Mouse (Mus musculus): ENCODE measurements around the gene Gm49661. TPM values are rescaled to one million over a fixed set of nuclear protein-coding genes. Genes with fewer than 3 reads are reported as not detected.

Gm49661 gene
- not detected in 2 replicates for polyA plus RNA-seq (2012; rRNA removed)

DNA sequence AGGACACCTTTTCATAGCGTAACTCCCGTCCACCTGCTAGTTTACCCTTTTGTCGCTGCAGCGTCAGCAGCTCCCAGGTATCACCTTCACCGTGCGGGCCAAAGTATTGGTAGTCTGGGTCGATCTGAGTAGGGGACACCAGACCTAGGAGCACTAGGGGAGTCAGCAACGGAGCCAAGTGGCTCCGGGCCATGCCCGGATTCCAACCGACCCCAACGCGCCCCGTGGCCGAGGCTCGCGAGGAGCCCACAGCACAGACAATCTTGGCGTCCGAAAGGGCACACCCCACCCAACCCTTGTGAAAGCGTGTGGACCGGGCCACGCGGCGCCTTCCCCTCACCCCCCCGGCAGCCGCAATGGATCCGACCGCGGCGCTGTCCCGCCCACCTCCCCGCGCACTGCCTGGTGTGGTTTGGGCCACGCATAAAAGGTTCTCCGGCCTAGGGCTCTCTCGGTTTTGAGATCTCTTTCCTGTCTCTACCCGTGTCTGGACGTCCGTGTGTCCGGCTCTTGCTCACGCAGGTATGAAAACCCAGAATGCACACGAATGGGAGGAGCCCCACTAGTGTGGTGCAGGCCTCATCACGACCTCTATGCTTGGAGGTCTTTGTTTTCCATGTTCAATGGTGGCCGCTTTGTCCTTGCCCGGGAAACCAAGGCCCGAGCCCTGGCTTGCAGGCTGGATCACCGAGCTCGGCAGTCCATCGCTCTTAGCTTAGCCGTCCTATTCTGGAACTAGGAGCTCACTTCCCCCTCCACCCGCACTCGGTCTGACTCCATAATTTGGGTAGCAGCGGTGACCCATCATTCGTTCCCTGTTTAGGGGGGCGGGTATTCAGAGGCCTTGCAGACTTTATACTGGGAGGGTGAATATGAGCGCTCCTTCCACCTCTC lies at the start of gene Gm49661, which contains the start of the genes Prdx2 and Rnaseh2a:
TSS of gene Gm49661 (minus strand) at position 193 of the 894 bp plus-strand sequence.
TSS of gene Prdx2 (plus strand) at position 347 of the 894 bp plus-strand sequence.
TSS of gene Rnaseh2a (minus strand) at position 527 of the 894 bp plus-strand sequence.
- no peak for DNase-seq (ENCODE audit: low spot score)

DNA sequence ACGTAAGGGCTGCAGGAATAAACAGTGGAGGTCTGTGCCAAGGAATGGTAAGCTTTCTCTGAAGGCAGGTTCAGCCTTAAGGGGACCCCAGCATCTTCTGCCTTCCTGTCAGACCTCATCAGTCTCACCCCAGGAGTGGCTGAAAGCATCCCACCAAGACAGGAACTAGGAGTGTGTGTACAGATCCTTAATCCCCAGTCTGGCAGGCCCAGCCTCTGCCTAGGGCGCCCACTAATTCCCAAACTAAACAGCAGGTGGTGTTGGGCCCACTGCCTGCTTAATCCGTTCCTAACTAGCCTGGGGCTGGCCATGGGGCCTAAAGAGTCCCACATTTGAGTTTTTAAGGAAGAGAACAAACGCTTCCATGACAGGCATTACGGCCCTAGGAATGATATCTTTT lies 48.0 kb upstream of the Gm49661 start:
- DNase-seq (ENCODE audit: low spot score), result no peak

DNA sequence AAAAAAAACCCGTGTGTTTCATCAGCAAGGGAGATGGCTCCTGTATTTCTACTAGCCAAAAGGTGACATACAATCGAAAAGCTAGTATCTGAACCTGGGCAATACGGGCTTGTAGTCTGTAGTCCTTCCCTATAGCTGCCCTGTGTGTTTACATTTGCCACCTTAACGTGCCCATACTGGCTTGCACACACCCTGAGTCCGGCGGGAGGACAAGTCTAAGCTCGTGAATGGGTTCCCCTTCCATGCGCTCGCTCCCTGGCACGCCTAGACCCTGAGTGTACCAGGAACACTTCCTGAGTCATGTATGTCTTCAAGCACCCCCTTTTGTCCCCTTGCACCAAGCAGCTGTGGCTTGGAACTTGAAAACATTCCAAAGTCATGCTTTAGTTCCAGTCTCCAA lies 47.5 kb upstream of the Gm49661 start:
- no peak for DNase-seq (ENCODE audit: low spot score)

DNA sequence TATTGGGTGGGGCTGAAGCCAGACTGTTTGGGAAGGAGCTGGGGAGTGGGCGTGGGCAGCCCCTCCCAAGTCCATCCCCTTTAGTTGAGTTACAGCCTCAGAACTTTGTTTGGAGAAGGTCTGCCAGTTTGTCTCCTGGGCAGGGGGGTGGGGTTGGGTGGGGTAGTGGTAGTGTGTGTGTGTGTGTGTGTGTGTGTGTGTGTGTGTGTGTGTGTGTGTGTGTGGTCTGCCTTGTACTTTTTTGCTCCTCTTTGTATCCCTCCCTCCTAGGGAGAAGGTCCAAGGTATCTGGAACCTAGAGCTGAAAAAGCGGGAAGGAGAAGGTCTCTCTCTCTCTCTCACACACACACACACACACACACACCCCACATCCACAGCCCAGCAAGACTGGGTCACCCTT lies 45.2 kb upstream of the Gm49661 start, which contains the start of gene Best2:
TSS of gene Best2 (minus strand) at position 101 of the 400 bp plus-strand sequence.
- DNase-seq (ENCODE audit: low spot score), result no peak

DNA sequence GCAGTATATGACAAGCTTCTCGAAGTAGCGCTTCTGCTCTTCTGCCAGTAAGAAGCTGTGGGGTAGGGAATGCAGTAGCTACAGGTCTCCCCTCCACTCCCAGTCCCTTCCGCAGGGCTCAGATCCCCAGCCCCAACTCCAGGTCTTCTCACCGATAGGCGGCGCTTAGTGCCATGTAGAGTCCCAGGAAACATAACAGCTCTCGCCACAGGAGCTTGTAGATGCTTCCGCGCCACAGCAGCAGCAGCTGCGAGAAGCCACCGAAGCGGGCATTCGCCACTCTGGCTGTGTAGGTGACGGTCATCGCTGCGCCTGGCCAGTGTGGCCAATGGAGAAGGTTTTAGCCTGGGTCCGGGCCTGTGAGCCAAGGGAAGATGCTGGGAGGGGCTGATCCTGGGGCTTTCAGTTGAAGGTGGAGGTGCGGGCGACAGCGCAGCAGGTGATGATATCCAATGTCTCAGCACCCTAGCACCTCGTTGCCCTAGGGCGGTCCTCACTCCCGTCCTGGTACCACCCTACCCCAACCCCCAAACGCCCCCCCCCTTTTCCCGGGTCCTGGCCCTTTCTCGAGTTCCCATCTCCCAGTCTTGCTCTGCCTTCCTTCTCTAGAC lies 44.1 kb upstream of the Gm49661 start:
- no peak for DNase-seq (ENCODE audit: low spot score)

DNA sequence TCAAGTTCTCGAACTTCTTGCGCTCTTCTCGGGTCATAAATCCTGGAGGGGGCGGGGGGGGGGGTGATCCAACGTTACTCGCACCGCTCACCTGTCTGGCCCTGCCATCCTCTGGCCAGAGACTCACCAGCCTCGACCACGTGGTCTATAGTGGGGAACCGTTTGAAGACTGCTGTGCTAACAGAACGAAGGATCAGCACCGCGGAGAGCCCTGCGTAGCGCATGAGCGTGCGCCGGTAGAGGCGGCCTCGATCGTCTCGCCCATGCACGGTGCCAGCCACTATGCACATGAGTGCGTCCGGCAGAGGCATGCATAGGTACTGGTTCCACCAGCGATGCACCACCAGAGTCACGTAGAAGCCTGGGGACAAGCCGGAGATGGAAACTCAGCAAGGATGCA lies 42.0 kb upstream of the Gm49661 start:
- DNase-seq (ENCODE audit: low spot score), result no peak

DNA sequence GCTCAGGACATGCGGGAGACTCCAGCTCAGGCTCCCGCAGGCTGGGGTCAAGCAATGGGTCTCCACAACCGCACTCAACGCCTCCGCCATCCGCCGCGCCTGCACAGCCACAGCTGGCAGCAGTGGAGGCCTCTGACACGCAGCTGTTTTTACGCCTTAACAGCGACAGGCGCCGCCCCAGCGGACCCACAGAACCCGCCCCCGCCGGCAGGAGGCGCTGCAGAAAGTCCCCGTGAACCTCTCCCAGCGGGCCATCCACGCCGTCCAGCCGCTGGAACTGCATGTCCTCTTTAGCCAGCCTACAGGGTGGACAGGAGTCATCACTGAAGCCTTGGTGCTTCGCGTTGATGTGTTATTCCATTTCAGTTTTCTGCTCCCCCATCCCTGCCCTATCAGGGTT lies 38.5 kb upstream of the Gm49661 start:
- no peak for DNase-seq (ENCODE audit: low spot score)

DNA sequence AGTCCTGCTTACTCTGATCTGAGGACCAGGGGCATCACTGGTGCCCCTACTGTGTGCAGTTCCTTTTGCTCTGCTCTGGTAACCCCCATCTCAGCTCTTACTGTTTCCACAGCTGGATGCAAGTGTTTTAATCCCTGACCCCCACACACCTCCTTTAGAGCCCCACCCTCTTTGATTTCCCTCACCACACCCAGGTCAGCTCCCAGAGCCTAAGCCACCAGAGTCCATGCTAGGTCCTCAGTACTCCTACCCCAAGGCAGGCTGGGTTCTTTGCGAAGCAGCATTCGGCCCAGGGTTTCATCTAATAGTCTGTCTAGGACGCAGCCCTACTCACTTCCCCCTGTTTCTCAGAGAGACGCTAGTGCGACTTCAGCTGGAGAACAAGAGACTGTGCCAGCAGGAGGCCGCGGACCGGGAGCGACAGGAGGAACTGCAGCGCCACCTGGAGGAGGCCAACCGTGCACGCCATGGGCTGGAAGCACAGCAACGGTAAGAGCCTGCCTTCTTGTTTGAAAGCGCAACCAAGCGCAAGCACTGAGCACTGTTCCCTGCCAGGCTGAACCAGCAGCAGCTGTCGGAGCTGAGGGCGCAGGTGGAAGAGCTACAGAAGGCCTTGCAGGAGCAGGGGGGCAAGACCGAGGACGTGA lies 28.5 kb upstream of the Gm49661 start:
- DNase-seq (ENCODE audit: low spot score), result peak; percentile 73

DNA sequence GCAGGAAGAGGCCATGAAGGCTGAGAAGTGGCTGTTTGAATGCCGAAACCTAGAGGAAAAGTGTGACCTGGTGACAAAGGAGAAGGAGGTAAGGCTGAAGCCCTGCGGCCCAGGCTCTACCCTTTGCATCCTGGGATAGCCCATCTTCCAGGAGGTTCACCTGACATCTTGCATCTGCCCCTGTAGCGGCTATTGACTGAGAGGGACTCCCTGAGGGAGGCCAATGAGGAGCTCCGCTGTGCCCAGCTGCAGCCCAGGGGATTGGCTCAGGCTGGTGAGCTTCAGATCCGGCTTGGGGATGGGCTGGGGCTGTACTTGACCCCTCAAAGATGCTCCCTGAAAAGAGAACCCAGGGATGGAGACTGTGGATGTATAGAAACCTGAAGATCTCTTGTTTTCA lies 27.7 kb upstream of the Gm49661 start:
- no peak for DNase-seq (ENCODE audit: low spot score)

DNA sequence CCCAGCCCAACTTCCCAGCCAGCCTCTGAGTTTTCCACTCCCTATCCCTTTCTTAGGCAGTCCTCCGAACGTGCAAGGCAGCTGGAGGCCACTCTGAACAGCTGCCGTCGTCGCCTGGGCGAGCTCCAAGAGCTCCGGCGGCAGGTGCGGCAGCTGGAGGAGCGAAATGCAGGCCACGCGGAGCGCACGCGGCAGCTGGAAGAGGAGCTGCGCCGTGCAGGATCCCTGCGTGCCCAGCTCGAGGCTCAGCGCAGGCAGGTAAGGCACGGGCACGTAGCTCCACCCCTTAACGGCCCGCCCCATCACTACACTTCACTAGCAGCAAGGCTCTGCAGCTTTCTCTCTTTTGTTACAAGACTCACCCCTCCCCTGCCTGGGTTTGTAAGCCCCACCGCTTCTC lies 26.4 kb upstream of the Gm49661 start:
- DNase-seq (ENCODE audit: low spot score), result no peak

DNA sequence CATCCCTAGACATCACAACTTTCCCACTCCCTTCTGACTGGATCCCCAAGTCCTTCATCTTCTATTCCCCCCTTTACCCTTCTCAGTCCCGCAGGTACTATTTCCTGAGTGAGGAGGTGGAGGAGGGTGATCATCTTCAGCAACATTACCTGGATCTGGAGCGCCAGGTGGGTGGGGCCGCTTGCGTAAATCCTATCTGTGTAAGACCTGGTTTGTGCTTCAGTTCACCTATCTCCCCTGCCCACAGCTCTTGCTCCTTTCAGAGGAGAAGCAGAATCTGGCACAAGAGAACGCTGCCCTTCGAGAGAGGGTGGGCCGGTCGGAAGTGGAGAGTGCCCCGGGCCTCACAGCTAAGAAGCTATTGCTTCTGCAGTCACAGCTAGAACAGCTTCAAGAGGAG lies 25.1 kb upstream of the Gm49661 start:
- DNase-seq (ENCODE audit: low spot score), result no peak

DNA sequence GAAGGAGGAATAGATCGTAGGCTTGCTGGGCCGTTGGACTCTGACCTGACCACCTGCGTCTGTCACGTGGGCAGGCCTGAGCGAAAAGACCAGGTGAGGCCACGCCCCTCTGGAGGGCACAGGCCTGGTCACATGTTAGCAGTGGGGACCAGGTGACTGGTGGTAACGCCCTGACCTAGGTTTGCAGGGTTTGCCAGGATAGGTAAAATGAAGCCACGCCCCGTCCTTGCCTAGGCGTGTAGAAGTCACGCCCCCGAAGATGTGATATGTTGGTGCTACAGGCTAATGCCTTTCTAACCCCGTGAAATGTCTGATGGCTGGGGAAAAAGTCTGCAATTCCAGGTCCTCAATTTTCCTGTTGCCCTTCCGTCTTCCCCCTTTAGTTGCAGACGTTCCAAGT lies 21.6 kb upstream of the Gm49661 start:
- DNase-seq (ENCODE audit: low spot score), result peak; percentile 56

DNA sequence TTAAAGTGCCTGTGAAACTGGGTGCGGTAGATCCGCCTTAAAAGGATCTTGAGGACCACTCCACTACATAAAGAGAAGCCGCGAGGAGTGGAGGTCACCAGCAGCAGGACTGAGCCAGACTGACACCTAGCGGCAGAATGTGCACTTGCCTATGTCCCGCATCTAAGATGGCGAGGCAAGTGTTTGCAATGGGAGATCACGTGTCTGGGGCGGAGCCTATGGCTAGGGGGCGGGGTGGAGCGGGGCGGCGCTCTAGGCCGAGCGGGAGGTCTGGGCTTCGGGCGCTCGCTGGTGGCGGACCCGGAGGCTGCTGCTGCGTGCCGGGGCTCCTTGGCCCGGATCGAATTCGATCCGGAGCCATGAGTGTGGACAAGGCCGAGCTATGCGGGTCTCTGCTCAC lies 21.1 kb upstream of the Gm49661 start, which contains the start of gene Hook2:
TSS of gene Hook2 (plus strand) at position 255 of the 400 bp plus-strand sequence.
- DNase-seq (ENCODE audit: low spot score), result peak; percentile 83

DNA sequence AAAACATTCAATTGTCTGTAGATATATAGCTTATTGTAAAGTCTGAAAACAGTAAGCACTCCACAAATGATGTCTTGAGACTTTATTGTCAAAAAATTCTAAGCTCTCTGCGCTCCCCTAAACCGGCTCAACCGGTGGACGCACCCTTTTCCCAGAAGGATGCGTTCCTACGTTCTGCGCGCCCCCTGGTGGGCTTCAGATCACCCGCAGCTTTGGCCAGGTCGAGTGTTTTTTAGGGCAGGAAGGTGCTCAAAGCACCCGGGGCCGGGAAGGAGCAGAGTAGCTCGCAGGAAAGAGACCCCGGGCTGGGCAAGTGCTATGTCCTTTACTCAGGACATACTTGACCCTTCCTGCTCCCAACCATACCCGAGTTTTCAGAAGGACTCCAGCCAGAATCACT lies 20.6 kb upstream of the Gm49661 start:
- peak; percentile 92 for DNase-seq (ENCODE audit: low spot score)

DNA sequence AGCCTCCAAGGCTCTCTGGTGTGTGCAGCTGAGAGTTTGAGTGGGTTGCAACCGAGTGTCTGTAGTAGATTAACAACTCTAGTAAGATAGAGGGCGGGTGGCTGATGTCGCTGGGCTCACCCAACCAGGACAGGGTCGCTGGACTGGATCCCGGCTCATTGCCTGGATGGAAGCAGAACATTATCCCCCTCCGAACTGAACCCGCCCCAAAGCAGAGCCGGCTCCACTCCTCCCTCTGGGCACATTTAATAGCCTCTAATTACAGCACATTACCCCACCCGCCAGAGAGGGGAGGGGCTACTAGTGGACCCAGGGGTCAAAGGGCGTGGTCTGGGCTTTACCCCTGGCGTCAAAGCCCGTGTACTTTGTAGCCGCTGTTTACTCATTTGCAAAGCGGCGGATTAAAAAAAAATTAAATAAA lies 20.1 kb upstream of the Gm49661 start:
- DNase-seq (ENCODE audit: low spot score), result peak; percentile 53

DNA sequence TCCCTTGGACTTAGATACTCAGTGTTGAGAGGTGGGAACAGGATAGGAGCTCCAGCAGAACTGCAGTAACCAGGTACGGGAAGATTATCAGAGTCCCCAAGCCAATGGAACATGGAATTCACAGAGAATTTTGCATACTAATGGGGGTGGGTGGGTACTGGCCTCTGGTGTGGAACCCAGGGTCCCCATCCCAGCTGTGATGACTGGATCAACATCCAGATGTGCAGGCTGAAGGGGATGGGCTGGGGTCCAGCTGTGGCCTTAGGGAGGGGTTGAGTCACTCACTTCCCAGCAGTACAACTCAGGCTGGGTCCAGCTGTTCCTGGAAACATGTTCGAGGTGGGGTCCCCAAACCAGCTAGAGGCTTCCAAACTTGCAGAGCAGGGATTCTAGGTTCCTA lies 18.7 kb upstream of the Gm49661 start:
- no peak for DNase-seq (ENCODE audit: low spot score)

DNA sequence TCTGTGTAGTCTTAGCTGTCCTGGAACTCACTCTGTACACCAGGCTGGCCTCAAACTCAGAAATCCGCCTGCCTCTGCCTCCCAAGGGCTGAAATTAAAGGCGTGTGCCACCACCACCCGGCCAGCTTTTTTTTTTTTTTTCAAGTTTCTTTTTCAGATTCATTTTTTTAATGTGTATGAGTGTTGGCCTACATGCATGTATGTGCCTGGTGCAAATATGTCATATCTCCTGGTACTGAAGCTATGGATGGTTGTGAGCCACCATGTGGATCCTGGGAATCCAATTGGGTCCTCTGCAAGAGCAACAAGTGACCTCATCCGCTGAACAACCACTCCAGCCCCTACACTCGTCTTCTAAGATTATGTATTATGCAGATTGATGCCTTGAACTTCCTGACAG lies 18.2 kb upstream of the Gm49661 start:
- DNase-seq (ENCODE audit: low spot score), result no peak

DNA sequence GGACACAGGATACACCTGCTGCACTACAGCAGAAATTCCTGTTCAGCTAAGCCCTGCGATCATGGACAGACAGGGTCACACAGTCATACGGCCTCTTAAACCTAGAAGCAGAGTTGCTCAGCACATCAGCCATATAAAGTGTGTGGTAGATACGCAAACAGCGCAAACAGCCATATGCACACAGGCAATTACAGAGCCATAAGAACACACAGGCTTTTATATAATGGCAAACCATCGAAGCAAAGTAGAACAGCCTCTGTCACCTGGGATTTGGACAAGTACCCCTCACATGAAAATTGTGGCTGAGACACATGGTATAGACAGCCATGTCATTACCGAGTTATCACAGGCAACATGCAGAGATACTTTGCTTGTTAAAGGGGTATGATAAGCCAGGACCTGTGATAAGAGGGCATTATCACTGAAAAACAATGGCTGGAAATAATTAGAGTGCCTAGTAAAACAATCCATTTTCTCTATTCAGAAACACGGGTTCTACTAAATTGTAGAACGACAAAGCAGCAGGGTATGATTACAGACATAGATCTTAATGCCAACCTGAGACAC lies 17.2 kb upstream of the Gm49661 start:
- DNase-seq (ENCODE audit: low spot score), result no peak

DNA sequence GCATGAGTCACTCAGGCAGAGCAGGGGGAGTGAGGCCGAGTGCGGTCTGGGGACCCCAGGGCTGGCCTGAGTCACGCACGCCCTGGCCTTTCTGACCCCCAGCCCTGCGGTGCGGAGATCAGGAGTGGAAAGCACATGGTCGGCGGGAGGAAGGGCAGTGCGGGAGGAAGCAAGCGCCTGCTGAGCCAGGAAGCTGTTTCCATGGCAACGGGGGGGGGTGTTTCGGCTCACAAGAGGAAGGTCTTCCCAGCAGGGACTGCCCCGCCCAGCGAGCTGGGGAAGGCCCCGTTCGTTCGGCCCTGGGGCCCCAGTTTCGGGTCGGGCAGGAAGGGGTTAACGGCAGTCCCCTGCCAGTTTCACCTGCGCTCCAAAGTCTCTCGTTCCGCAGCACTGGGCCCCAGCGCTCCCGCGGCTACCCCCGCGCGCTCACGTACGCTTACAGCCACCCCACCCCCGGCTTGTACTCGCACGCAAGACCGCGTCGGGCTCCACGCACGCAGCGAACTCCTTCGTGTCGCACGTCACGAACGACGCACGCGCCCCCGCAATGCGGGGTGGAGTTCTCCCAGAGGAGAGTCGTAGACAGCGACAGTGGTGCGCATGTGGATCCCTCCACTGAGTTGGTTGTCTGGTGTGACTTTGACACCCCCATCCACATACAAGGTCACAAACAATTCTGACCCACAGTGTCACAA lies 16.6 kb upstream of the Gm49661 start:
- peak; percentile 82 for DNase-seq (ENCODE audit: low spot score)

DNA sequence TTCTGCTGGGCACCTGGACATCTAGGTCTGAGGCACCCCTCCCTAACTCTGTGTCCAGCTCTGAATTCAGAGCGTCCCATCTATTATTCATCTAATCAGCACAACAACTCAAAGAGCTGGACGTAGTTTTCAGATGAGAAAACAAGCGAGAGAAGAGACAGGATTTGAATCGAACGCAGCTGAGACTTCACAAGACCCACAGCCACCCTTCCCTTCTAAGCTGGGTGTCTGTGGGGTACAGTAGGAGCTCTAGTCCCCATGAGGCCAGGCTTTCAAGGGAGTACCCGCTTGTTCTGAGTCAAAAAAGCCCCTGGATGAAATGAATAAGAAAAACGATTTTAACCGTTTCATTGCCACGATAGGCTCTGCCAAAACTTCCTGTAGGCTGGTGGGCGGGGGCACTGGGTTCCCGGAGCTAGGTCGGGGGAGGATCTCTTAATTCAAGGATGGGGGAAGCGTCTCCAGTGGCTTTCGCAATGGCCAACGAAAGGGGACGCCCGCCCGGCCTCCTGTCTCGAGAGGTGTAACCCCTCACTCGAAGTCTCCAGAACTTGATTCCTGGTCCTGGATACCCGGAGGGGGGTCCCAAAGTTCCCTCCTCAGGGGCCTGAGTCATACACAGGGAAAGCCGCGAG lies 15.9 kb upstream of the Gm49661 start:
- no peak for DNase-seq (ENCODE audit: low spot score)

All from urinary bladder, adult 2 months (tissue).